Mouse (Mus musculus): Measurements from ENCODE around the gene P2ry6. TPM values are rescaled to one million over a fixed set of nuclear protein-coding genes. Genes with fewer than 3 reads are reported as not detected.

P2ry6 gene
- polyA plus RNA-seq, 1 experiment: not detected

- Histone ChIP-seq H3K4me1 (ENCODE audit: control insufficient read depth, insufficient read depth, low read length) (peaks cover 2% of the 10 kb centered on the region), H3K4me3 (ENCODE audit: low read depth, low read length) (no peak overlapping the region), H3K27ac (ENCODE audit: insufficient read depth, low read length) (no peak overlapping the region), H3K9me3 (replicated peaks; ENCODE audit: control insufficient read depth, insufficient read depth, low read length, poor library complexity, severe bottlenecking) (no peaks in the 10 kb centered on the region), H3K27me3 (ENCODE audit: control insufficient read depth, insufficient read depth, low read length, poor library complexity, severe bottlenecking) (no peaks in the 10 kb centered on the region), H3K36me3 (ENCODE audit: control insufficient read depth, insufficient read depth, low read length, poor library complexity, severe bottlenecking) (no peaks in the 10 kb centered on the region), H3K9ac (ENCODE audit: low read depth, poor library complexity, severe bottlenecking) (no peak overlapping the region)
- no peak for TF ChIP-seq POLR2A (IDR thresholded peaks at IDR 0.05; ENCODE audit: insufficient read depth, low read length)
- TF ChIP-seq EP300 (IDR thresholded peaks at IDR 0.05; ENCODE audit: insufficient read depth, low read depth, low read length): no peak
- TF ChIP-seq CTCF (IDR thresholded peaks at IDR 0.05; ENCODE audit: low read depth, low read length): no peak
Measured at GRCm38 (mm10) chr7:100978171-100978570, 3.7 kb upstream of the P2ry6 start.

GRCm38 (mm10) chr7:100972875-100973274 lies 1.6 kb downstream of the P2ry6 start:
- Histone ChIP-seq H3K4me1 (ENCODE audit: control insufficient read depth, insufficient read depth, low read length) (peaks cover 2% of the 10 kb centered on the region), H3K9me3 (replicated peaks; ENCODE audit: control insufficient read depth, insufficient read depth, low read length, poor library complexity, severe bottlenecking) (no peaks in the 10 kb centered on the region), H3K36me3 (ENCODE audit: control insufficient read depth, insufficient read depth, low read length, poor library complexity, severe bottlenecking) (no peaks in the 10 kb centered on the region), H3K27ac (ENCODE audit: insufficient read depth, low read length) (no peak overlapping the region), H3K9ac (ENCODE audit: low read depth, poor library complexity, severe bottlenecking) (no peak overlapping the region), H3K27me3 (ENCODE audit: control insufficient read depth, insufficient read depth, low read length, poor library complexity, severe bottlenecking) (no peaks in the 10 kb centered on the region), H3K4me3 (ENCODE audit: low read depth, low read length) (no peak overlapping the region)
- no peak for TF ChIP-seq EP300 (IDR thresholded peaks at IDR 0.05; ENCODE audit: insufficient read depth, low read depth, low read length)

GRCm38 (mm10) chr7:100968874-100969659 lies 5.4 kb downstream of the P2ry6 start:
- Histone ChIP-seq H3K4me3 (ENCODE audit: low read depth, low read length) (no peak overlapping the region), H3K27me3 (ENCODE audit: control insufficient read depth, insufficient read depth, low read length, poor library complexity, severe bottlenecking) (no peaks in the 10 kb centered on the region), H3K9me3 (replicated peaks; ENCODE audit: control insufficient read depth, insufficient read depth, low read length, poor library complexity, severe bottlenecking) (no peaks in the 10 kb centered on the region), H3K9ac (ENCODE audit: low read depth, poor library complexity, severe bottlenecking) (no peak overlapping the region), H3K36me3 (ENCODE audit: control insufficient read depth, insufficient read depth, low read length, poor library complexity, severe bottlenecking) (no peaks in the 10 kb centered on the region), H3K27ac (ENCODE audit: insufficient read depth, low read length) (no peak overlapping the region), H3K4me1 (ENCODE audit: control insufficient read depth, insufficient read depth, low read length) (peaks cover under 1% of the 10 kb centered on the region)
- TF ChIP-seq POLR2A (IDR thresholded peaks at IDR 0.05; ENCODE audit: insufficient read depth, low read length) (no peak), EP300 (IDR thresholded peaks at IDR 0.05; ENCODE audit: insufficient read depth, low read depth, low read length) (no peak), CTCF (IDR thresholded peaks at IDR 0.05; ENCODE audit: low read depth, low read length) (no peak)

- TF ChIP-seq EP300 (IDR thresholded peaks at IDR 0.05; ENCODE audit: insufficient read depth, low read depth, low read length): no peak
- H3K4me1 ChIP-seq (ENCODE audit: control insufficient read depth, insufficient read depth, low read length): no peaks in the 10 kb centered on the region
- no peaks in the 10 kb centered on the region for H3K9me3 ChIP-seq (replicated peaks; ENCODE audit: control insufficient read depth, insufficient read depth, low read length, poor library complexity, severe bottlenecking)
- no peaks in the 10 kb centered on the region for H3K27me3 ChIP-seq (ENCODE audit: control insufficient read depth, insufficient read depth, low read length, poor library complexity, severe bottlenecking)
- H3K4me3 ChIP-seq (ENCODE audit: low read depth, low read length): no peak overlapping the region
- no peak overlapping the region for H3K27ac ChIP-seq (ENCODE audit: insufficient read depth, low read length)
- H3K9ac ChIP-seq (ENCODE audit: low read depth, poor library complexity, severe bottlenecking): no peak overlapping the region
- H3K36me3 ChIP-seq (ENCODE audit: control insufficient read depth, insufficient read depth, low read length, poor library complexity, severe bottlenecking): no peaks in the 10 kb centered on the region
Measured at GRCm38 (mm10) chr7:100968376-100968775, 6.1 kb downstream of the P2ry6 start.

- H3K4me3 ChIP-seq (ENCODE audit: low read depth, low read length): no peak overlapping the region
- TF ChIP-seq POLR2A (IDR thresholded peaks at IDR 0.05; ENCODE audit: insufficient read depth, low read length) (no peak), CTCF (IDR thresholded peaks at IDR 0.05; ENCODE audit: low read depth, low read length) (no peak), EP300 (IDR thresholded peaks at IDR 0.05; ENCODE audit: insufficient read depth, low read depth, low read length) (no peak)
Measured at GRCm38 (mm10) chr7:100967850-100968249, 6.6 kb downstream of the P2ry6 start.

GRCm38 (mm10) chr7:100966014-100966413 lies 8.4 kb downstream of the P2ry6 start:
- no peaks in the 10 kb centered on the region for H3K4me1 ChIP-seq (ENCODE audit: control insufficient read depth, insufficient read depth, low read length)
- TF ChIP-seq POLR2A (IDR thresholded peaks at IDR 0.05; ENCODE audit: insufficient read depth, low read length): no peak
- no peaks in the 10 kb centered on the region for H3K27me3 ChIP-seq (ENCODE audit: control insufficient read depth, insufficient read depth, low read length, poor library complexity, severe bottlenecking)
- no peak overlapping the region for H3K27ac ChIP-seq (ENCODE audit: insufficient read depth, low read length)
- H3K36me3 ChIP-seq (ENCODE audit: control insufficient read depth, insufficient read depth, low read length, poor library complexity, severe bottlenecking): no peaks in the 10 kb centered on the region
- no peak overlapping the region for H3K9ac ChIP-seq (ENCODE audit: low read depth, poor library complexity, severe bottlenecking)
- no peaks in the 10 kb centered on the region for H3K9me3 ChIP-seq (replicated peaks; ENCODE audit: control insufficient read depth, insufficient read depth, low read length, poor library complexity, severe bottlenecking)
- no peak overlapping the region for H3K4me3 ChIP-seq (ENCODE audit: low read depth, low read length)

More at GRCm38 (mm10) chr7:100967850-100968249, 6.6 kb downstream of the P2ry6 start:
- no peaks in the 10 kb centered on the region for H3K27me3 ChIP-seq (ENCODE audit: control insufficient read depth, insufficient read depth, low read length, poor library complexity, severe bottlenecking)
- no peaks in the 10 kb centered on the region for H3K36me3 ChIP-seq (ENCODE audit: control insufficient read depth, insufficient read depth, low read length, poor library complexity, severe bottlenecking)
- H3K9ac ChIP-seq (ENCODE audit: low read depth, poor library complexity, severe bottlenecking): no peak overlapping the region
- no peak overlapping the region for H3K27ac ChIP-seq (ENCODE audit: insufficient read depth, low read length)
- no peaks in the 10 kb centered on the region for H3K4me1 ChIP-seq (ENCODE audit: control insufficient read depth, insufficient read depth, low read length)
- no peaks in the 10 kb centered on the region for H3K9me3 ChIP-seq (replicated peaks; ENCODE audit: control insufficient read depth, insufficient read depth, low read length, poor library complexity, severe bottlenecking)
